Mouse (Mus musculus): ENCODE measurements at regions not wholly inside any gene's neighbourhood (a gene's known extent, or its start where the extent isn't known, plus 50 kb on each side); places are given as distances from the start of the nearest gene placed in this dataset.

DNA sequence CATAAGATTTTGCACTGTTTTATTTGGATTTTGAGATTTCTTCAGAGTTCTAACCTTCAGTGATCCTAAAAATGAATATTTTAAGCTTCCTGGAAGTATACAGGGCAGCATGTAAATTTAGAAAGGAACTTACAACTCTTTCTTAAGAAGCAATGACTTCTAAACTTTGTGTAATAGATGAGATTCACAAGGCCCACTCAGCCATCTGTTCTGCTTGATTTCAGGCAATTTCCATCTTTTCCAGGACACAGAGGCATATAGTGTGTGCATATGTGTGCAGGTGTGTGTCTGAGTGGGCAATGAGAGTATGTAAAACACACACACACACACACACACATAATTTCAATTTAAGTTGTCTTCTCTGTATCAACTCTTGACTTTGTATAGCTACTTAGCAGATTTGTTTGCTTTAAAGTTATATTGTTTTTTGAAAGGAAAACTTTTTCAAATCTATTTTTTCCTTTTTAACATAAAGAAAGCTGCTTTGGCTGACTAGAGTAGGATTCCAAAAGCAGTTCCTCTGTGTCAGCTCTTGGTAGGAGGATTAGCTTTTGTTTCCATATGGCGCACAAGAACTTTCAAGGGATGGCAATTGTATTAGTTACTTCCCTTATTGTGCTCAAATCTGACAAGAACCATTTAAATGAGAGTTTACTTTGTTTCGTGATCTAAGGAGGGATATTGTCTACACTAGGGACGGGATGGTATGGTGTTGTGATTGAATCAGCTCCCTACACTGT, 387.6 kb downstream of the D3Ertd751e start:
- no peak for DNase-seq (ENCODE audit: low spot score)

DNA sequence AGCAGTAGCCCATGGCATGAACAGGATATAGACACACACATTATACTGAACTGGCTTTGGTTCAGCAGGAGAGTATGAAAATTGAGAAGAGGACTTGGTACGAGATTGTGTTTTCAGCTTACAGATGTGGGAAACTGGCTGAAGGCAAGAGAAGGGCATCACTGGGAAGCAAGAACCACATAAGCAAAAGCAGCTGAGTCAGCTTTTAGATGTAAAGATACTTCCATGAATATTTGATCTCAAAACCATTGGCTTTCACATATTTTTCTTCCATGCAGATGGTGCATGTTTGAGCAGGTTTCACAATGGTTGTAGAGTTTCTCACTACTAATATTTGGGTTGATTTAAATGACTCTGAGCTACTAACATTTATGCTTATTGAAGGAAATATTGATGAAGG, 389.9 kb downstream of the D3Ertd751e start:
- DNase-seq (ENCODE audit: low spot score): no peak

DNA sequence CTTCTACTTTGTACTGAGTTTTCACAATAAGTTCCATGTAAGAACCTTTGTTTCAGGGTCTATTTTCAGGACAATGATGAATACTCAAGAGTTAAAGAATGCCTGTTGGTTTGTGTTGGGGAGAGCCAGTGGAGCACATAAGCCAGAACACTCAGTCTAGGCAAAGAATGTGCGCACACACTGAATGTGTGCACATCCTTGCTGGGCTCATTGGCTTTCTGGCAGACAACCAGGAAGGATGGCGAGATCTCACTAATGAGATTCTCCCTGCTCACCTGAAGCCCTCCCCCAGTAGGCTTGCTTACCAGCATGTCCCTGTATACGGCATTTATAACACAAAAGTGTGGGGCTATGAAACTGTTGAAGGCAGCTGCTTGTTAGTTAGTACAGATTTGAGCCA, 411.0 kb downstream of the D3Ertd751e start:
- no peak for DNase-seq (ENCODE audit: low spot score)

DNA sequence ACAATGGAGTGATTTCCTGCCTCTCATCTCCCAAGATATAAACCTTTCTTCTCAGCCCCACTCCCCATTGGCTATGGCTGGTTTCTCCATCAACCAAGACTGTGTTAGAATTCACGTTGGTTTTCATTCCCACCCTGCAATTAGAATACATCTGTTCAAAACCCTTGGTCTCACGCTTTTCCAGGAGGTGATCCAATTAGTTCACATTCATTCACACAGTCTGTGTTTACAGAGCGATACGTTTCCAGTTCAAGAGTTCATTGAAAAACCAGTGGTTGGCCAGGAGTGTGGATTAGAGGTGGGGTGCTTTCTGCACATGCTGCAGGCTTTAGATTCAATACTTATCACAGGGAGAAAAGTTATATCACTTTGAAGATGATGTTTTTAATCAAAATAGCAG, 412.5 kb downstream of the D3Ertd751e start:
- no peak for DNase-seq (ENCODE audit: low spot score)

DNA sequence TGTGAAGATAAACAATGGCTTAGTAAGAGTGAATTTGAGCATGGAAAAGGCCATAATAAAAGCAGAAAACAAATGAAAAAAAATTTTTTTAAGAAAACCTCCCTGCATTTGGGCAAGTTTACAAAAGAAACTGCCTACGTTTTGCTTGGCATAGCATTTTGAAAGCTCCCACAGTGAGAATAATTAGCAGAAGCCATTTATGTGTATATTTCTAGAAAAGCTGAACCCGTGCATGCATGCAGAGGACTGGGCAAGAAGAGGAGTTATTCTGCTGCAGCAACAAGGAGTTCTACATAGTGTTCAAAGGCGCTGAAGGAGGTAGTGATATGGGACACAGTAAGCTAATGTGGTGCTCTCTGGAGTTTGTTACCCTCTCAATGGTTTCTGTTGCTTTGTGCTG, 421.3 kb downstream of the D3Ertd751e start:
- DNase-seq (ENCODE audit: low spot score): no peak

DNA sequence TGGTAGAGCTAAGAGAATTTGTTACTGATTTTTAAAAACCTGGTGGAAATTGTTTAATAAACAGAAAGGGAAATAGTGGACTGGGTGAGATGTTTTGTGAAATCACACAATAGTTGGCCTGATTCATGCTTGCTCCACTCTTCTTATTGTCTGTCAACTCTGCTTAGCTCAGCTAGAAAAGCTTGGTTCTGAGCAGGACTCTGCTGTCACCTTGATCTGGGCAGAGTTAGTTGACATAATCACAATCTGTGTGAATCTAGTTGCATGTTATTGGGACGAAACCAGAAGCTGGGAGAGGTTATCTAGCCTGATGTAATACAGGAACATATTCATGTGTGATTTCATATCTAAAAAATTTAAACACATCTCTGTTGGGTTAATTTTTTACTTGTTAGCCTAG, 456.8 kb downstream of the D3Ertd751e start:
- no peak for DNase-seq (ENCODE audit: low spot score)

DNA sequence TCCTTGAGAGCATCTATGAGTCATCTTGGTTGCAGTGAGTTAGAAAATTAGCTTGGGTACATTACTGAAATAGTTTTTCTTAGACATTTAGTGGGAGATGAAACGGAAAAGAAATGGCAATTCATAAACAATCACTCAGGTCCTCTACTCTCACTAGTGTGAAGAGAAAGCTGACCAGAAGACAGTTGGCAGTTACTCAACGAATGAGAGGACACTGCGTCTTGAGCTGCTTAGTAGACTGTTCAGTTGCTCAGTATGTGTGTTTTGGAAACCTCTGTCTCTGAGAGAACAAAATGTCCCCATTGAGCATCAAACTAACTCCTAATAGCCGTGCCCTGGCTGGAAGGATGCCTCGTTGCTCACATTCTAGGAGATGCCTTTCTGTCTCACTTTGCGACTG, 459.0 kb downstream of the D3Ertd751e start:
- no peak for DNase-seq (ENCODE audit: low spot score)

DNA sequence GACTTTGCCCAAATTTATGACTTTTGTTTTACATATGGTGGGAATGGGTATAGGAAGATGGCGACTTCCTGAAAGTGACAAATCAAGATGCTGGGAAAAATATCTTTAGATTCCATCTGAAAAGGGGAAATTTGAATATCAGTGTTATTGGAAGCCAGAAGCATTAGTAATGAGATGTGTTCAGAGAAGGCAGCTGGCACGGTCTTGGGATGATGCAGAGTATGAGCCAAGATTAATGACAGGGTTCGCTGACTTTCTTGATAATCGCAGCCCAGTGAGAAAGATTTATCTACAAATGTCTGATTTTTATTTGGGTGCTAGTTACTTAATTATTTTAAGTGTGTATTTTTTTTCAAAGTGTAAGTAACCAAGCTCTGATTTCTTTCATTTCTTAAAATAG, 463.2 kb downstream of the D3Ertd751e start:
- no peak for DNase-seq (ENCODE audit: low spot score)

DNA sequence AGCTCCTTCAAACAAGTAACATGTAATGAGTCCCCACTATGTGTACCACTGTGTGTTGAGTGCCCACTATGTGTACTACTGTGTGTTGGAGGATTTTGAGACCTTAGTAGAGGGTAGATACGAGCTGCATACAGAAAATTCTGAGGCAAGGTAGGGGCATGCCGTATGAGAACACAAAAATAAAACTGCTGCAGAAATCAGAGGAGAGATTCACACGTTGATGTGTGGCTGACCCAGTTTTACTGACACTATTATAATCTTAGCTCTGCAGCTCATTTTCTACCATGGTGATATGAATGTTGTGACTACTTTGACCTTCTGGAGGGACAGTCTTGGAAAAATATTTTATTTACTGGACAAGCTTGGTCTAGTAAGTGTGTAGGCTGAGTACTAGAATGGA, 469.0 kb downstream of the D3Ertd751e start:
- no peak for DNase-seq (ENCODE audit: low spot score)

DNA sequence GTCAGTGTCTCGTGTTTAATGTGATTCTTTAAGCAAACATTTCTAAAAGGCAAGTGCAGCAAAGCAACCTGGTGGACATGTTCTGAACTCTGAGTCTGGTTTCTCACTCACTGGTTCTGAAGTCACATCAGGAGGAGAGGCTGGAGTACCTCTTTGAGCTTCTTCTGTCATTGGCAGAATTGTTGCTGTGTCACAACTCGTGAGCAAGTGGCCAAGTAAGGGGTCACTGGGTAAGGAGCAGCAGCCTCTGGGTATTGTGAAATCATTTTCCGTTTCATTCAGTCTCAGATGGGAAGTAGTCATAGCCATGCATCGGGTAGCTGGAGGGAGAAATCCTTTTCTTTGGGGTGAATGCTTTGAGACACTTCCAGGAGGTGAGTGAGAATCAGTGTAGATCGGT, 470.0 kb downstream of the D3Ertd751e start:
- DNase-seq (ENCODE audit: low spot score): no peak

DNA sequence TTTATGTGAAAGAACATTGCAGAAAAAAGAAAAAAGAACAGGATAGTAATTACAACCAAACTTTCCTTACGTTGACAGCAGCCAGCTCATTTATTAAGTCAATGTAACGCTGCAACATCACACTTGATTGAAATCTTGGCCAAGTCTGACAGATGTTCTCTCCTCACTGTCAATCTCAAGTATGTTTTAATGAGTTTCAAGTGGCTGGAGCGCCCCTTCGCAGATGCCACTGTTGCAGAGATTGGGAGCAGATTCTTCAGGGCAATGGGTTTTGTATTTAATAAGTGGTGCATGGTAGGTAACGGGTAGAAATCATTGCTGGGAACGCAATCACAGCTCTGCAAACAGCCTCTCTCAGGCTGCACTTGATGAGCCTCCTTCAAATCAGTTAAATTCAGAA, 470.8 kb downstream of the D3Ertd751e start:
- no peak for DNase-seq (ENCODE audit: low spot score)

DNA sequence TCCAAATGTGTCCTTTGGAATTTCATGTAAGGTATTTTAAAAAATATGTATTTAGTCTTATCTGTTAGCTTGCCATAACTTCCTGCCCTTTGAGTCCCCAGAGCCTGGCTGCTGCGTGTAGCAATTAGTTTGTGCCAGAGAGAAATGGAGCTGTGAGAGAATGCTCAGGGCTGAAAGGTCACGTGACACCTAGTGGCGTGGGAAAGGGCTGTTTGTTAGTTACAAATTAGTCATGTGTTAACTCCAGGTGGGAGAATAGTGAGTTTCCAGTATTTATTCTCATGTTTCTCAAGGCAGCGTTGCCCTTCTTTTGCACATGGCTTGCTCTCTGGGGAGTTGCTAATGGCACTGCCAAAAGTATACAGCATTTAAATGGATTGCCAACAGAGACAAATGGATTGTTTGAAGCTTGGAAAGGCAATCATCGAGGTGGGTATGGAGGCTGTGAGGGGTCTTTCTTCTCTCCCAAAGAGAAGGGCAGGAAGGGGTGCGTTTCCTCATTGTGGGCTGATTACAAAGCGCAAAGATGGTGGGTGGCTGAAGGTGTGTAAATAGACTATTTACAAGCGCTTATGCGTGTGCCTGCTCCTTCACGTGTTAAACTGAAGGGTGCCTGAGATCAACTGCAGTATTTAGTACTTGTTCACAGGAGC, 472.3 kb downstream of the D3Ertd751e start:
- DNase-seq (ENCODE audit: low spot score): no peak

DNA sequence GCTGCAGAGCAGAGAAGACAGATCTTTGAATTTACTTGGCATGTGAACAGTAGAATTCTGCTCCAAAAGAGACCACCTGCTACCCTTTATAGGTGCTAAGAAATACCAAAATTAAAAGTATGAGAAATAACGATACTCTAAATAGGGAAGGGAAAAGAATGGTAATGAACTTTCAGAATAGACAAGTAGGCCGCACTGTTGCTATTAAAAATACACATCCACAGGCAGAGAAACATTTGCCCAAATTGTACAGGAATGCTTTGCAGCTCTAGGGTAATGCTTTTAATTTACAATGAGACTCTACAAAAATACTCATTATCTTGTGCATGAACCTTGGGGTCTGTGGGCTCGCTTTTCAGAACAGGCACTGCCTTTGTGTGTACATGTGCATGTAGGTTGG, 476.3 kb downstream of the D3Ertd751e start:
- no peak for DNase-seq (ENCODE audit: low spot score)

DNA sequence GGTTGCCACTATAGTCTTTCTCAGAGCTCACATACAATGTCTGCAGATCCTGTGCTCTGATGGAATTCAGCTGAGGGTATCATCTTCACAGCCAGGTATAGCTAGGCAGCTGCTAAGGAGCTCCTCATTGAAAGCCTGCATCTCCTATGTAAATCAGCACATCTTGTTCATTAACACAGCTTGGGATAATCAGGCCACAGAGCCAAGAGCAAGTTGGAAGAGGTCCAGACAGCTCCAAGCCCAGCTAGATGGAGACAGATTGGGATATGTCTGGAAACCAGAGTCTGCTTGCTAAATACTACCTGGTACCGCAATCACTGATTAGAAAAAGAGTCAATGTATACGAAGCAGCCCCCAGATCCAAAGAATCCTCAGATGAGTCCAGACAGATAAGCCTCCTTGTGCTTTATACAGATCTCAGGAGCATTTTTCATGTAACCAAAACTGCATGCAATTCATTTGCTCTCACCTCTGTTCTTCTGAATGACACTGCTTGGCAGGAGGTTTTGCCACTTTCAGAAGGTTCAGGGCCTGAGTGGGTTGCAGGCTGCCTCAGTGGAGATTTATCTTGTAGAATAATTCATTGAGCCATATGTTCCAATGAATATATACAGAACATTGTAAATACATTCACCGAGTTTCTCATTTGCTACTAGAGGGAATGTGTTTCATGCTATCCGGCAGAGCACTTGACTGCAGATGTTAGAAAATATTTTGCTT, 485.4 kb downstream of the D3Ertd751e start:
- no peak for DNase-seq (ENCODE audit: low spot score)

DNA sequence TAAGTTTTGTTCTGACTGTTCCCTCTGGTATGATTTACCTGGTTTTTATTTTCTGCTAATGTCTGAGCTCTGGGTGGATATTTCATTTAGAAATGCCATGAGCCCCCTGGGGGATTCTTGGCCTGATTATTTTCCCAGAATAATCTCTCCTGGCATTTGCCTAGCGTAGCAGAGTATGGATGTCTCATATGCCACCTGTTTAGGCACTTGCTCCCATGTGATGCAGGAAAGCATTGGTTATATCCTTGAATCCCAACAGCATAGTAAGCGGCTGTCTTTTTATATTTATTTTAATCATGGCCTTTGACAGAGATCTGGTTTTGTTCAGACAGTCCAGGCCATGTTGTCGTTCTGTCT, 486.0 kb downstream of the D3Ertd751e start:
- DNase-seq (ENCODE audit: low spot score): no peak

DNA sequence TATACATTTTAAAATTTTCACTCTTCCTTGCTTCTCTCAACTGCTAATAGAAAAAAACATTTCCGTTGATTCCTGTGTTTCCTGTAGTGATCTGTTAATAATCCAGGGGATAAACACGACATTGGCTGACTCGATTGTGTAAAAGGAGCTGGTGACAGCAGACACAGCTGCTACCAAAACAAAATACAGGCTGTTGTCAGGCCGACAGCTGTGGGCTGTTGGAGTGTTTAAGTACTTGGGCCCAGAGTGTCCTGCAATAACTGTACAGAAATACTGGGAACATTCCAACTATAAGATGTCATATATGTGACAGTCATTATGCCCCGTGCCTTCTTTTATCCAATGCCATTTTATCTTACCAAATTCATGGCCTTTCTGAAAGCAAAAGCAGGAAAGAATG, 489.9 kb downstream of the D3Ertd751e start:
- no peak for DNase-seq (ENCODE audit: low spot score)

DNA sequence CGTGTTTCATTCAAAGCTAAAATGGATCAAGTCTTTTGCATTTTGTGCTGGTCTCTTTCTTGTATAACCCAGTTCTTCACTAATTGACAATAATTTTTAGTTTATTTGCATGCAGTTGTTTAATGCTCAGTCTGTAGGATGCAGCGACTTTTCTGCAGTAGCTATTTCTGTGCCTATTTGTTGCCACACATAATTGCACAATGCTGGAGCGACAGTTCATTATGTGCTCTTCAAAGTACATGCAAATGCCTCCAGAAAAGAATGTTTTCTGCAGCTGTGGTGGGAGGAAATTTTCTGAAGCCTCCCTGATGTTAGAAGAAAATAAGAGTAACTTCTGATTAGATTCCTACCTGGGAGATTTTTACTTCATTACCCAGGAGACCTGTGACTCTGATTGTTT, 491.3 kb downstream of the D3Ertd751e start:
- DNase-seq (ENCODE audit: low spot score): no peak

DNA sequence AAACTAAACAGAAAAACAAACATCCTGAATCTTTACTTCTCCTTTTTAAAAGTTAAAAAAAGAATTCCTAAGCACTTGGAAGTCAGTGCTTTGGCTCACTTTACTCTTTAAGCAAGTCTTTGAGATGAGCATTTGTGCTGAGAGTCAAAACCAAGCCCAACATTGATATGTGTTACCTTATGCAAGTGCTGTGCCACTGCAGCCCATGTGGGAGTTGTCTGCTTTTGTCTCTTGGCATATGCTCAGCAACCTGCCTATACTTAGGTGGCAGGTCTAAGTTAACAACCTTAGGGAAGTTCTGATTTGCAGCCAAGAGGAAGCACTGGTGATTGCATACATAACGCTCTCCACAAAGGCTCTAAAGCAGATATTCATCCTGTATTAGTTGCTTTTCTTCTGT, 493.1 kb downstream of the D3Ertd751e start:
- no peak for DNase-seq (ENCODE audit: low spot score)
